Comparison of ENCODE assay signal across 8 mouse cellular contexts in the genomic region with DNA sequence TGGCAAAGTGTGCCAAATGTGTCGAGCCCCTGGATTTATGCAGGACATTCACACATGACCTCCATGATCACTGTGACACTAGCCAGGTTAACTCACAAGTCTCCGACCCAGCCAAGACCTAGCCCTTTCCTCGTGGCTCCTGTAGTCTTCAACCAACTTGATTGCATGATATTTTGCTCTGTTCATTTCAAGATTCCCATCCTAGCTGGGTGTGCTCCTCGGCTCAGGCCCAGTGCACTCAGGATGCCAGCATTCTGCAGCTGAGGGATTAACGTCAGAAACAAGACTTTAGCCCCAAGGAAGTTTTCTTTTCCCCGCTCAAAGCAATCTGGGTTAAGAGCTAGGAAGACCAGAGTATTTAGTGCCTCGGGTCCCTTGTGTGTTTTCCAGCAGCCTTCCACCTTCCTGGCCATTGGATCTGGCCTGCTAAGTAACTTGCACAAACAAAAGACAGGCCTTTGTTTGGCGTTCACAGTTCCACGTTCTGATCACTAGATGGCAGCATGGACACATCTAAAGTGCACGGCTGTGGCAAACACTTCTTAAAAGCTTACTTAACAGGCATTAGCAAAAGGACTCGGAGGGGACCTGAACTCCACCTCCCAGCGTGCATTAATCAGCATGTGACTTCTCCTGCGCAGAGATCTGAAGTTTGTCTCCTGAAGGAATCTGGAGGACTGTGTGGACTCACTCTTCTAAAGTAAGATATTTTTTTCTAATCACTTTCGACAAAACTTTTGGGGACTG. TPM values are rescaled to one million over a fixed set of nuclear protein-coding genes. Genes with fewer than 3 reads are reported as not detected.
A peak's percentile ranks its signal among the peaks of the same experiment; 100 is the strongest.
DNase-seq lines count a peak whose midpoint lies in the region; ATAC-seq lines count a peak whose summit lies in the region.

A gene (plus strand): TSS at position 553 of the 747 bp plus-strand sequence.

- H3K4me1 ChIP-seq in hindbrain, embryonic 10.5 days (replicated peaks): peaks cover 3% of the 10 kb centered on the region; the same call in 1 of the 2 replicates
- no peaks in the 10 kb centered on the region for H3K4me1 ChIP-seq in lung, embryonic 16.5 days (replicated peaks; ENCODE audit: control insufficient read depth, insufficient read depth, low read length)

- peak within 1 kb of the TSS; percentile 16; the same call in 1 of the 2 replicates for H3K4me3 ChIP-seq in hindbrain, embryonic 10.5 days
- H3K4me3 ChIP-seq in lung, embryonic 16.5 days (ENCODE audit: low read length): peak within 1 kb of the TSS; percentile 22

- H3K9ac ChIP-seq in lung, embryonic 16.5 days (ENCODE audit: low read length): peak within 1 kb of the TSS; percentile 51; the same call in 1 of the 2 replicates

- no peaks in the 10 kb centered on the region for H3K36me3 ChIP-seq in hindbrain, embryonic 10.5 days
- H3K36me3 ChIP-seq in lung, embryonic 16.5 days (ENCODE audit: control insufficient read depth, insufficient read depth, low read length): no peaks in the 10 kb centered on the region

- H3K4me2 ChIP-seq in lung, embryonic 16.5 days (ENCODE audit: low read depth, low read length): peak within 1 kb of the TSS; percentile 45

- H3K27ac ChIP-seq in hindbrain, embryonic 10.5 days: peak within 1 kb of the TSS; percentile 88
- H3K27ac ChIP-seq in lung, embryonic 16.5 days (ENCODE audit: low read length): no peak within 1 kb of the TSS

- no peaks in the 10 kb centered on the region for H3K9me3 ChIP-seq in hindbrain, embryonic 10.5 days
- no peaks in the 10 kb centered on the region for H3K9me3 ChIP-seq in lung, embryonic 16.5 days (ENCODE audit: control insufficient read depth, low read length)

- no peaks in the 10 kb centered on the region for H3K27me3 ChIP-seq in hindbrain, embryonic 10.5 days (ENCODE audit: insufficient read depth, poor library complexity, severe bottlenecking)
- no peaks in the 10 kb centered on the region for H3K27me3 ChIP-seq in lung, embryonic 16.5 days (ENCODE audit: control insufficient read depth, insufficient read depth, low read depth, low read length)

- peak; percentile 77 for ATAC-seq in lung, embryonic 16.5 days (ENCODE audit: low read depth)

- 28% methylated on average over 14 of the region's 14 CpGs for WGBS in hindbrain, embryonic 10.5 days
- 21% methylated on average over 14 of the region's 14 CpGs for WGBS in lung, embryonic 16.5 days

- DNase-seq in MN1 (ENCODE audit: low spot score): peak; percentile 83
- DNase-seq in cerebellum, adult 9-10 months: peak; percentile 63
- peak; percentile 58 to 89 for DNase-seq in frontal cortex, adult 2 months (ENCODE audit: extremely low spot score in 1 of 2, low spot score in 1 of 2)
- peak; percentile 89 for DNase-seq in hindbrain, embryonic 10.5 days (ENCODE audit: low spot score)
- DNase-seq in layer of hippocampus, adult 9-10 months (ENCODE audit: low spot score): peak; percentile 83
- DNase-seq in ovary, postnatal 36 days (ENCODE audit: low spot score): peak; percentile 71
- peak; percentile 76 for DNase-seq in thymus, postnatal 25 days

RNA-seq across cellular contexts. Expression of the gene that starts here (rescaled TPM):
- 2.7 and 4.0 TPM in 2 replicates for polyA plus RNA-seq in frontal cortex, adult 2 months (2012; rRNA removed)
- 3.5 and 5.0 TPM in 2 replicates for polyA plus RNA-seq in hindbrain, embryonic 10.5 days (2016; fragmentation: Nextera tagmentation; extraction: Ambion mirVana)
- 8.0 and 8.3 TPM in 2 replicates for polyA plus RNA-seq in lung, embryonic 16.5 days (2015; fragmentation: Nextera tagmentation; extraction: Ambion mirVana)
